Mouse (Mus musculus): ENCODE measurements around the gene Ebf1. TPM values are rescaled to one million over a fixed set of nuclear protein-coding genes. Genes with fewer than 3 reads are reported as not detected.

Gene Ebf1
- polyA plus RNA-seq, 1 experiment: 26.6 TPM

DNA sequence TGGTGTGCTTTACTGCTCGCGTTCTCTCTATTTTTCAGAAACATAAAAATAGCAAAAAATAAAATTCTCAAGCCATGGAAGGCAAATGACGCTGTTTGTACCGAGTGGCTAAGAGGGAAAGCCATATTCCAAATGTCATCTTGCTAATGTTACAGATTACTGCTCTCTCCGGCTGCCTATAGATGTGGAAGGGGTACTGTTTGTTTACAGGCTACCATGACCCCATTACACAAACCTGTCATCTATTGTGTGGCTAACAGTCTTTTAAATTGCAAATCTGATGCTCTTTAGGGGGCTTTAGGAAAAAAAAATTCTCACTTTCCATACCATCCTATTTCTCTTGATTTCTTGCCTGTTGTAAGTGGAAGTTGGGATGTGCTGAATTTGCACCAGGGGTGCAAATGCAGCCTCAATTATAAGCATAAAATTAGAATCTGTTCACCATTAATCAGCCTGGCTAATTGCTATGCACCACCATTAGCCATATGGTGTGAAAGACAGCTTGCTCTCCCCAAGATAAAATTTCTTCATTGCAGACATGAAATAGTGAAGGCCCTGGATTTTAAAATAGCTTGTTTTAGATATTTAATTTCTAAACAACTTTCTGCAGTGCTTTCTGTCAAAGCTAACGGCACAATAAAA is 17.6 kb downstream of the Ebf1 start:
- H3K36me3 ChIP-seq (ENCODE audit: control insufficient read depth, insufficient read depth, low read length): peaks cover 11% of the 10 kb centered on the region; the same call in 1 of the 2 replicates
- H3K27ac ChIP-seq (ENCODE audit: insufficient read depth, low read length): no peak overlapping the region
- peaks cover 2% of the 10 kb centered on the region; the same call in 1 of the 2 replicates for H3K4me1 ChIP-seq (ENCODE audit: control insufficient read depth, insufficient read depth, insufficient read length)
- 92% methylated on average over 6 of the region's 6 CpGs for WGBS
- no peak for DNase-seq (ENCODE audit: low read depth in 1 of 2, low spot score in 2 of 2)
- TF ChIP-seq CTCF (IDR thresholded peaks at IDR 0.05; ENCODE audit: extremely low read depth, insufficient read depth, insufficient read length, insufficient replicate concordance): no peak
- no peak for TF ChIP-seq POLR2A (IDR thresholded peaks at IDR 0.05; ENCODE audit: low read depth, low read length)
- H3K27me3 ChIP-seq (ENCODE audit: control insufficient read depth, insufficient read depth, low read length): no peaks in the 10 kb centered on the region
- H3K4me3 ChIP-seq (ENCODE audit: extremely low read depth, insufficient read depth, insufficient read length): no peak overlapping the region

GRCm38 (mm10) chr11:44636241-44636640 is 19.1 kb downstream of the Ebf1 start:
- no peak for DNase-seq (ENCODE audit: low read depth in 1 of 2, low spot score in 2 of 2)
- Histone ChIP-seq H3K36me3 (ENCODE audit: control insufficient read depth, insufficient read depth, low read length) (peaks cover 13% of the 10 kb centered on the region; the same call in 1 of the 2 replicates), H3K27ac (ENCODE audit: insufficient read depth, low read length) (no peak overlapping the region), H3K4me1 (ENCODE audit: control insufficient read depth, insufficient read depth, insufficient read length) (peaks cover 2% of the 10 kb centered on the region; the same call in 1 of the 2 replicates), H3K27me3 (ENCODE audit: control insufficient read depth, insufficient read depth, low read length) (no peaks in the 10 kb centered on the region), H3K4me3 (ENCODE audit: extremely low read depth, insufficient read depth, insufficient read length) (no peak overlapping the region)
- WGBS: 79% methylated on average over 1 of the region's 1 CpGs
- no peak for TF ChIP-seq CTCF (IDR thresholded peaks at IDR 0.05; ENCODE audit: extremely low read depth, insufficient read depth, insufficient read length, insufficient replicate concordance)
- no peak for TF ChIP-seq POLR2A (IDR thresholded peaks at IDR 0.05; ENCODE audit: low read depth, low read length)

DNA sequence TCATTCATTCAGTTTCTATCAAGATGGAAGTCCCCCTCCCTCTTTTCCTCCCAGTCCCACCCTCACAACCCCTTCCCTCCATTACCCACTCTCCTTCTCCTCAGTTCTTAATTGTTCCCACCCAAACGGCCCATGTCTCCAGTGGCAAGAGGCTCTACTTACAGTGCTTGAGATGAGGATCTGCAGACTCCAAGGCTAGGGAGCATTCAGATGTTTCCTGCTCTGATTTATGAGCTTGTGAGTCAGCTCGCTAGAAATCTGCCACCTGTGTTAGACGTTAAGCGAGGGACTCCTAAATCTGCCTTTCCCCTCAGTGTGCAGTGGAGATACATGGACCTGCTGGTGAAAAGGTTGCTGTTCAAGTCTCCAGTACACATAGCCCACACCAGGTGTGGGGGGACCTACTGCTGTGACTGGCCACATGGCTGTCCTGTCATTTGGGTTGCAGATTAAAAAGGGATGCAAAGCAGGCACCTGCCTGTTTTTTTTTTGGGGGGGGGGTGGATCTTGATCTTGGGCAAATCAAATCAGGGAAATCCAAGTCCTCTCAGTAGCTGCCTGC is 21.2 kb downstream of the Ebf1 start:
- H3K4me1 ChIP-seq (ENCODE audit: control insufficient read depth, insufficient read depth, insufficient read length): no peaks in the 10 kb centered on the region
- H3K27me3 ChIP-seq (ENCODE audit: control insufficient read depth, insufficient read depth, low read length): no peaks in the 10 kb centered on the region
- no peak overlapping the region for H3K27ac ChIP-seq (ENCODE audit: insufficient read depth, low read length)
- WGBS: 58% methylated on average over 4 of the region's 4 CpGs
- no peak for DNase-seq (ENCODE audit: low read depth in 1 of 2, low spot score in 2 of 2)
- TF ChIP-seq CTCF (IDR thresholded peaks at IDR 0.05; ENCODE audit: extremely low read depth, insufficient read depth, insufficient read length, insufficient replicate concordance) (no peak), POLR2A (IDR thresholded peaks at IDR 0.05; ENCODE audit: low read depth, low read length) (no peak)
- H3K36me3 ChIP-seq (ENCODE audit: control insufficient read depth, insufficient read depth, low read length): peaks cover 20% of the 10 kb centered on the region
- H3K4me3 ChIP-seq (ENCODE audit: extremely low read depth, insufficient read depth, insufficient read length): no peak overlapping the region

DNA sequence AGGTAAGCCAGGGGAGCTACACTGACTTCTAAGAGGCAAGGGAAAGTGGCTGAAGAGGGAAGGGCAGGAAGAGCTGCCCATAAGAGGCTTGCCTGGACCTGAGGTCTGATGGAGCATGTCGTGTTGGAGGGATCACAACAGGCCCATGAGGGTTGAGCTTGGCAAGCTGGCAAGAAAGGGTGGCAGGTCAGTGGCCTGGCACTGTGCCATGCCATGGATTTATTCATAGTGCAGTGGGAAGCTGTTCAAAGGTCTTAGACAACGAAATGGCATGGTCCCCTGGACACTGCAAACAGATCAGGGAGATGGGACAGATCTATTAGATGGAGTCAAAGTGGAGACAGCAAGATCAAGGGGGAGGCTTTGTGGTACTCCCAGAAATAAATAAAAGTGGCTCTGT is 24.4 kb downstream of the Ebf1 start:
- H3K27me3 ChIP-seq (ENCODE audit: control insufficient read depth, insufficient read depth, low read length): no peaks in the 10 kb centered on the region
- H3K36me3 ChIP-seq (ENCODE audit: control insufficient read depth, insufficient read depth, low read length): peaks cover 14% of the 10 kb centered on the region
- H3K4me1 ChIP-seq (ENCODE audit: control insufficient read depth, insufficient read depth, insufficient read length): no peaks in the 10 kb centered on the region
- H3K27ac ChIP-seq (ENCODE audit: insufficient read depth, low read length): no peak overlapping the region
- 87% methylated on average over 2 of the region's 2 CpGs for WGBS
- no peak overlapping the region for H3K4me3 ChIP-seq (ENCODE audit: extremely low read depth, insufficient read depth, insufficient read length)
- TF ChIP-seq POLR2A (IDR thresholded peaks at IDR 0.05; ENCODE audit: low read depth, low read length) (no peak), CTCF (IDR thresholded peaks at IDR 0.05; ENCODE audit: extremely low read depth, insufficient read depth, insufficient read length, insufficient replicate concordance) (no peak)
- no peak for DNase-seq (ENCODE audit: low read depth in 1 of 2, low spot score in 2 of 2)

GRCm38 (mm10) chr11:44654340-44655019 is 37.4 kb downstream of the Ebf1 start:
- no peaks in the 10 kb centered on the region for H3K36me3 ChIP-seq (ENCODE audit: control insufficient read depth, insufficient read depth, low read length)
- no peak overlapping the region for H3K27ac ChIP-seq (ENCODE audit: insufficient read depth, low read length)
- WGBS: 85% methylated on average over 8 of the region's 8 CpGs
- TF ChIP-seq POLR2A (IDR thresholded peaks at IDR 0.05; ENCODE audit: low read depth, low read length): no peak
- no peak for TF ChIP-seq CTCF (IDR thresholded peaks at IDR 0.05; ENCODE audit: extremely low read depth, insufficient read depth, insufficient read length, insufficient replicate concordance)
- H3K27me3 ChIP-seq (ENCODE audit: control insufficient read depth, insufficient read depth, low read length): no peaks in the 10 kb centered on the region
- H3K4me3 ChIP-seq (ENCODE audit: extremely low read depth, insufficient read depth, insufficient read length): no peak overlapping the region
- H3K4me1 ChIP-seq (ENCODE audit: control insufficient read depth, insufficient read depth, insufficient read length): peaks cover 2% of the 10 kb centered on the region
- DNase-seq (ENCODE audit: low read depth in 1 of 2, low spot score in 2 of 2): no peak

GRCm38 (mm10) chr11:44655468-44655867 is 38.4 kb downstream of the Ebf1 start:
- Histone ChIP-seq H3K36me3 (ENCODE audit: control insufficient read depth, insufficient read depth, low read length) (no peaks in the 10 kb centered on the region), H3K4me3 (ENCODE audit: extremely low read depth, insufficient read depth, insufficient read length) (no peak overlapping the region), H3K4me1 (ENCODE audit: control insufficient read depth, insufficient read depth, insufficient read length) (peaks cover 3% of the 10 kb centered on the region), H3K27ac (ENCODE audit: insufficient read depth, low read length) (no peak overlapping the region), H3K27me3 (ENCODE audit: control insufficient read depth, insufficient read depth, low read length) (no peaks in the 10 kb centered on the region)
- TF ChIP-seq CTCF (IDR thresholded peaks at IDR 0.05; ENCODE audit: extremely low read depth, insufficient read depth, insufficient read length, insufficient replicate concordance): no peak
- no peak for TF ChIP-seq POLR2A (IDR thresholded peaks at IDR 0.05; ENCODE audit: low read depth, low read length)
- 94% methylated on average over 5 of the region's 5 CpGs for WGBS
- no peak for DNase-seq (ENCODE audit: low read depth in 1 of 2, low spot score in 2 of 2)

DNA sequence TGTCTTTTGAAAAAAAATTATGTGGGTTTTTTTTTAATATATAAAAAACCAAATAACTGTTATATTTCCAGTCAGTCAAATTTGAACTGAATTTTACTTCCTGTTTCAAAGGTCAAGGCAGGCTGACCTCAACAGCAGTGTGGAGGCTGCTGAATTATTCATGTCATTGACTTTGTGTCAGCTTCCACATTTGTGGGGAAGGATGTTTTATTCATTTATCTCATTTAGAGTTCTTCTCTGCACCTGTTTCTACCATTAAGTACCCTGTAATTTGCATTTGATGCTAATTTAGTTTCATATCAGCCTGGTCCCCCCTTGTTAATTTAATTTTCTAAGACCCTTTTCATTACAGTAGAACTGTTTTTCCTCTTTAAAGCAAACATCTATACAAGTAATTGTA is 39.8 kb downstream of the Ebf1 start:
- Histone ChIP-seq H3K4me1 (ENCODE audit: control insufficient read depth, insufficient read depth, insufficient read length) (peaks cover 11% of the 10 kb centered on the region), H3K27me3 (ENCODE audit: control insufficient read depth, insufficient read depth, low read length) (no peaks in the 10 kb centered on the region), H3K27ac (ENCODE audit: insufficient read depth, low read length) (no peak overlapping the region), H3K4me3 (ENCODE audit: extremely low read depth, insufficient read depth, insufficient read length) (no peak overlapping the region), H3K36me3 (ENCODE audit: control insufficient read depth, insufficient read depth, low read length) (no peaks in the 10 kb centered on the region)
- no peak for DNase-seq (ENCODE audit: low read depth in 1 of 2, low spot score in 2 of 2)
- TF ChIP-seq POLR2A (IDR thresholded peaks at IDR 0.05; ENCODE audit: low read depth, low read length): no peak
- TF ChIP-seq CTCF (IDR thresholded peaks at IDR 0.05; ENCODE audit: extremely low read depth, insufficient read depth, insufficient read length, insufficient replicate concordance): no peak
